Mouse (Mus musculus) layer of hippocampus, postnatal 10 days (tissue): ENCODE results near the gene Mgat3. TPM values are rescaled to one million over a fixed set of nuclear protein-coding genes. Genes with fewer than 3 reads are reported as not detected.

Experiments
- DNase-seq, 2 experiments: peaks; one replicate each; pipeline ENCODE4 v3.0.0; 2021; ENCODE audit warnings: low spot score in 2 of 2
- long read RNA-seq: library from polyadenylated mRNA; stranded (forward); transcript quantifications from one replicate; pipeline ENCODE4 v2.0.0, GENCODE M21; 2023
- total RNA-seq, 2 experiments: library from RNA; stranded (reverse); gene quantifications; 2 replicates each; pipeline ENCODE4 v1.2.3; 2021

Gene Mgat3
- total RNA-seq: 10 to 100 TPM; 85.8 to 89.8 TPM
- long read RNA-seq, full-length matches to known transcripts: 7 of 32 reads
- long read RNA-seq, partial matches to known transcripts: 24 of 32 reads
- long read RNA-seq, other reads (novel, unspliced or antisense): 1 of 32 reads

- DNase-seq: peak; percentile 52 to 57
Observed at GRCm38 (mm10) chr15:80173001-80173771, at the start of gene Mgat3. TSS of gene Mgat3 (plus strand) at chr15:80173721.

- DNase-seq: no peak
Observed at GRCm38 (mm10) chr15:80124651-80125050, 48.9 kb upstream of the Mgat3 start.

GRCm38 (mm10) chr15:80127191-80127590, 46.3 kb upstream of the Mgat3 start:
- DNase-seq: no peak

- DNase-seq: no peak
Observed at GRCm38 (mm10) chr15:80129982-80130381, 43.5 kb upstream of the Mgat3 start.

GRCm38 (mm10) chr15:80130689-80131088, 42.8 kb upstream of the Mgat3 start:
- DNase-seq: no peak

GRCm38 (mm10) chr15:80131421-80131820, 42.1 kb upstream of the Mgat3 start:
- no peak for DNase-seq

GRCm38 (mm10) chr15:80132452-80132851, 41.1 kb upstream of the Mgat3 start:
- no peak for DNase-seq

GRCm38 (mm10) chr15:80132993-80133586, 40.4 kb upstream of the Mgat3 start, which contains the start of gene Tab1:
TSS of gene Tab1 (plus strand) at chr15:80133127.
- peak; percentile 92 to 95 for DNase-seq

GRCm38 (mm10) chr15:80133682-80134449, 39.7 kb upstream of the Mgat3 start:
- DNase-seq: no peak

- DNase-seq: no peak
Observed at GRCm38 (mm10) chr15:80134450-80134847, 39.1 kb upstream of the Mgat3 start.

- DNase-seq: no peak
Observed at GRCm38 (mm10) chr15:80135499-80135898, 38.0 kb upstream of the Mgat3 start.

- no peak for DNase-seq
Observed at GRCm38 (mm10) chr15:80136645-80137044, 36.9 kb upstream of the Mgat3 start.

GRCm38 (mm10) chr15:80137945-80138791, 35.4 kb upstream of the Mgat3 start:
- peak in 1 of 2 experiments; percentile 41 for DNase-seq

- DNase-seq: no peak
Observed at GRCm38 (mm10) chr15:80140302-80140701, 33.2 kb upstream of the Mgat3 start.

GRCm38 (mm10) chr15:80140878-80141277, 32.6 kb upstream of the Mgat3 start:
- DNase-seq: no peak

- DNase-seq: no peak
Observed at GRCm38 (mm10) chr15:80142130-80142529, 31.4 kb upstream of the Mgat3 start.

GRCm38 (mm10) chr15:80143760-80144159, 29.8 kb upstream of the Mgat3 start:
- no peak for DNase-seq

- DNase-seq: no peak
Observed at GRCm38 (mm10) chr15:80145397-80145796, 28.1 kb upstream of the Mgat3 start.

- no peak for DNase-seq
Observed at GRCm38 (mm10) chr15:80146153-80146552, 27.4 kb upstream of the Mgat3 start.

- DNase-seq: no peak
Observed at GRCm38 (mm10) chr15:80147090-80147489, 26.4 kb upstream of the Mgat3 start.

- no peak for DNase-seq
Observed at GRCm38 (mm10) chr15:80147511-80147910, 26.0 kb upstream of the Mgat3 start.
